Mouse (Mus musculus) kidney, embryonic 15.5 days (tissue): ENCODE data around the gene Hhipl2. TPM values are rescaled to one million over a fixed set of nuclear protein-coding genes. Genes with fewer than 3 reads are reported as not detected.
A peak's percentile ranks its signal among the peaks of the same experiment; 100 is the strongest.

Experiments used
- ATAC-seq: fragments of 200-750 bp; cut with Nextera tagmentation; replicated peaks from 2 replicates; pipeline ENCODE4 v1.8.0; 2017; ENCODE audit warnings: moderate TSS enrichment; ENCODE audit not compliant: low FRiP score
- H3K27ac ChIP-seq: fragments of 300-500 bp; sonication (generic); 2 replicates; pipeline ENCODE4 v1.5.1; 2015; ENCODE audit warnings: mild to moderate bottlenecking, inconsistent platforms
- H3K27me3 ChIP-seq: fragments of 300-500 bp; sonication (generic); 2 replicates; pipeline ENCODE4 v1.6.1; 2015; ENCODE audit warnings: inconsistent platforms
- H3K36me3 ChIP-seq: fragments of 300-500 bp; sonication (generic); 2 replicates; pipeline ENCODE4 v1.6.1; 2015; ENCODE audit warnings: inconsistent platforms
- H3K4me1 ChIP-seq: fragments of 300-500 bp; sonication (generic); 2 replicates; pipeline ENCODE4 v1.6.1; 2015; ENCODE audit warnings: inconsistent platforms
- H3K4me2 ChIP-seq: fragments of 300-500 bp; sonication (generic); 2 replicates; pipeline ENCODE4 v1.6.1; 2015; ENCODE audit warnings: moderate library complexity, mild to moderate bottlenecking, inconsistent platforms
- H3K4me3 ChIP-seq: fragments of 300-500 bp; sonication (generic); replicated peaks from 2 replicates; pipeline ENCODE4 v1.5.1; 2015; ENCODE audit warnings: mild to moderate bottlenecking, inconsistent platforms
- H3K9ac ChIP-seq: fragments of 300-500 bp; sonication (generic); 2 replicates; pipeline ENCODE4 v1.6.1; 2015; ENCODE audit warnings: mild to moderate bottlenecking, inconsistent platforms
- H3K9me3 ChIP-seq: fragments of 300-500 bp; sonication (generic); replicated peaks from 2 replicates; pipeline ENCODE4 v1.6.1; 2016; ENCODE audit warnings: inconsistent platforms
- WGBS: fragments of 180-500 bp; shearing (Covaris S2); methylation state at CpG from one replicate; pipeline ENCODE4 v1.1.7; 2015; ENCODE audit warnings: mixed read lengths; 5-methylcytosine and 5-hydroxymethylcytosine counted together
- polyA plus RNA-seq: library from polyadenylated mRNA; unstranded; fragments of >200 nt; fragmentation: Nextera tagmentation; extraction: Ambion mirVana; gene quantifications from 2 replicates; pipeline ENCODE4 v1.2.1, GENCODE M21; 2015

Hhipl2 gene
- polyA plus RNA-seq, 1 experiment from 2014 or later: 0.64 TPM

DNA sequence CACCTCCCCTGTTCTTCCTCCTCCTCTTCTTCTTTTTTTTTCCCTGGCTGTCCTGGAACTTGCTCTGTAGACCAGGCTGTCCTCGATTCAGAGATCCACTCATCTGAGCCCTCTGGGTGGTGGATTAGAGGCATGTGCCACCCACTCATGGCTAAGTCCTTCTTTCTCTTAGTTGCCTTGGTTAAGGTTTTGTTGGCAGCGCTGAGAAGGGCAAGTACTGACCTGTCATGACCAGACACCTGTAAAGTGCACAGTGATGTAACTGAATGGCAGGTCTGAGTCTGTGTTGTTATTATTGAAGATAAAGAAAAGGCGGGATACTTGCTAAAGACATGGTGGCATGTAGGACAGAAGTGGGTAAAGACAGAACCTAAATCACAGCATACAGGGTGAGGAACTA, 14.6 kb upstream of the Hhipl2 start:
- Histone ChIP-seq H3K36me3 (peaks cover 74% of the 10 kb centered on the region), H3K27ac (no peak overlapping the region), H3K9ac (no peak overlapping the region), H3K4me3 (no peak overlapping the region), H3K27me3 (no peaks in the 10 kb centered on the region), H3K4me2 (no peak overlapping the region), H3K9me3 (no peaks in the 10 kb centered on the region), H3K4me1 (no peaks in the 10 kb centered on the region)
- no peak for ATAC-seq
- WGBS: 87% methylated on average over 3 of the region's 3 CpGs

DNA sequence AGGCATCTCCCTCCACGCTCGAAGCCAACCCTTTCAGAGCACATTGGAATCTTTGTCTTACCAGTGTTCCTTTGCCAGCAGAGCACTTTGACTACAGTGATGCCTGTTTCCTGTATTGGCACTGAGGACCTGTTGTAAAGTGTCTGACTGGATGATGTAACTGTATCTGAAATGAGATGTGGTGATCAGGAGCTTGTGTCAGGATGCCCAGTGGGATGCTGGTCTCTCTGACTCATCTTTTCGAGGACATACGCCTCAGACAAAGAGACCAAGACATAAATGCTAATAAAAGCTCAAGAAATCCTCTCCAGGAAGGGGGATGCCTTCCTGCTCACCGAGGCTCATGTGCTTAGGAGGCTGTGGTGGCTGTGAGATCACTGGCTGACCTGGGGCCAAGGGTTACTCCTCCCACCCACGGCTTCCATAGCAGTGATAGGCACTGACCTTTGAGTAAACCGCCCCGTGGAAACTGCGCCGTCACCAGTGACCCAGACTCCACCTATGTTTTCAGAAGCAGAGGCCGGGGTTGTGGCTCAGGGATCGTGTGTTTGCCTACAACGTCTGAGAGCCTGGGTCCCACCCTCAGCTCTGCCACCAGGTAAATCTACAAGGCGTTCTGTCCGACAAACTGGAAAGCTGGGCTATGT, 3.8 kb upstream of the Hhipl2 start:
- peaks cover 34% of the 10 kb centered on the region for H3K36me3 ChIP-seq
- H3K27ac ChIP-seq: no peak overlapping the region
- H3K9me3 ChIP-seq: no peaks in the 10 kb centered on the region
- WGBS: 83% methylated on average over 15 of the region's 15 CpGs
- ATAC-seq: no peak
- H3K4me2 ChIP-seq: no peak overlapping the region
- no peak overlapping the region for H3K9ac ChIP-seq
- H3K4me3 ChIP-seq: no peak overlapping the region
- H3K4me1 ChIP-seq: 0 out of 2 replicates have a peak, but pooled peaks cover 7% of the 10 kb centered on the region
- H3K27me3 ChIP-seq: no peaks in the 10 kb centered on the region

DNA sequence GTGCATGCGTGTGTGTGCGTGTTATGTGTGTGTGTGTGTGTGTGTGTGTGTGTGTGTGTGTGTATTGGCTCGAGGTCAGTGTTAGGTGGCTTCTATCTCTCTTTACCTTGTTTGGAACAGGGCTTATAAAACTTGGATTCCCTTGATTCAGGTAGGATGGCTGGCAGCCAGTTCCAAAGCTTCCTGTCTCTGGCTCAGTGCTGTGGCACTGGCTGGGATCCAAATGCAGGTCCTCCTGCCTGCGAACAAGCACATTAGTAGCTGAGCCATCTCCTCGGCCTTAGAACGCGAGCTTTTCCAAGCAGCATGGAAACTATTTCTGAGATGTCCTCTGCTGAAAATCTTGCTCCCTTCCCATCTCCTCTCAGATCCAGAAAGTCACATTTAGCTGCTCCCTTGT, 1.7 kb downstream of the Hhipl2 start:
- H3K4me2 ChIP-seq: no peak overlapping the region
- WGBS: 90% methylated on average over 7 of the region's 7 CpGs
- H3K27me3 ChIP-seq: no peaks in the 10 kb centered on the region
- no peak overlapping the region for H3K4me3 ChIP-seq
- no peaks in the 10 kb centered on the region for H3K9me3 ChIP-seq
- no peak overlapping the region for H3K27ac ChIP-seq
- no peak overlapping the region for H3K9ac ChIP-seq
- H3K4me1 ChIP-seq: 0 out of 2 replicates have a peak, but pooled peaks cover 7% of the 10 kb centered on the region
- no peaks in the 10 kb centered on the region for H3K36me3 ChIP-seq
- no peak for ATAC-seq

DNA sequence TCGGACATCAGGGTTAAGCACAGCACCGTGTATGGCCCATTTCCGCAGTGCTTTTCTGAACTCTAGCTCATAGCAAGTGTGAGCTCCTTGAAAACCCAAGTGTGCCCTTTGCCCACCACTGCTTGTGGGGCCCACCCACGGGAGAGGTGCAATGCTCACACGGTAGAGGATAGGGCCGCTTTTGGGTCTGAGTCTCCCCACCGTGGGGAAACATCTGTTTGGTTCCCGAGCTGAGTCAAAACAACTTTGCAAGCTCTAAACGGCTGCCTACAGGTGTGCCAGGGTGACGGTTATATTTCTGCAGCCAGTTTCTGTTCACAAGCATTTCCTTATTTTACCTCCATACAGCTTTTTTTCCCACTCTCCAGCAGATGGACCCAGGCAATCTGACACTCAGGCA, 2.3 kb downstream of the Hhipl2 start:
- ATAC-seq: no peak
- H3K4me3 ChIP-seq: no peak overlapping the region
- no peak overlapping the region for H3K9ac ChIP-seq
- WGBS: 86% methylated on average over 10 of the region's 10 CpGs
- H3K36me3 ChIP-seq: no peaks in the 10 kb centered on the region
- H3K4me2 ChIP-seq: no peak overlapping the region
- H3K27me3 ChIP-seq: no peaks in the 10 kb centered on the region
- no peak overlapping the region for H3K27ac ChIP-seq
- H3K4me1 ChIP-seq: 0 out of 2 replicates have a peak, but pooled peaks cover 7% of the 10 kb centered on the region
- no peaks in the 10 kb centered on the region for H3K9me3 ChIP-seq

DNA sequence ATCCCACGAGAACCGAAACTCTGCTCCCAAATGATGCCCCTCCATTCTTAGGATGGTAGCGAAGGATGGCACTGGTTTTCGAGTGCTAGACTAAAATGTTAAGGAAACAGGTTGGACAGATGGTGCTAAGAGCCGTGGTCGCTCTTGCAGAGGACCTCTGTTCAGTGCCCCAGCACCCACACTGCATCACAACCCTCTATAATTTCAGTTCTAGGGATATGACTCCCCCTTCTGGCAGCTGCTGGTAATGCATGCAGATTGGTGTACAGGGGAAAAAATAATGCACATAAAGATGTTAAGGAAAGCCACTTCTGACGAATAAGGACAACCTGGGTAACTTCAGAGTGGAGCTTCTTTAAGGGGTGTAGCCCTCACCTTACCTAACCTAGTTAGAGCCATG, 6.1 kb downstream of the Hhipl2 start:
- ATAC-seq: no peak
- 95% methylated on average over 7 of the region's 7 CpGs for WGBS

DNA sequence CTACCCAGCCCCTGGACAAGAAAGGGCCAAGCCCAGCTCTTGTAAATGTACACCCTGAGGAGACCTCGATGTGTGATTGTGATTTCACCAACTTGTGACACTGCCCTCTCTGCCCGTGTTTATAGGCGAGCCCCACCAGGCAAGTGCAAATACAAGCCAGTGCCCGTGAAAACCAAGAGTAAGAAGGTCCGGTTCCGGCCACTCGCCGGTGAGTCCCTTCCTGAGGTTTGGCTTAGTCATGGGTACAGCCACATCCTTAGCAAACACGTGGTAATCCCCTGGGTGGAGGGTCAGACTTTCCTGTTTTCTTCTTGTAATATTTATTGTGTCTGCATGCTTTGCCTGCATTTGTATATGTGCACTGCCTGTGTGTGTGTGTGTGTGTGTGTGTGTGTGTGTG, 16.9 kb downstream of the Hhipl2 start:
- 86% methylated on average over 9 of the region's 9 CpGs for WGBS
- Histone ChIP-seq H3K4me1 (peaks cover 18% of the 10 kb centered on the region), H3K27me3 (no peaks in the 10 kb centered on the region), H3K36me3 (no peaks in the 10 kb centered on the region), H3K27ac (no peak overlapping the region), H3K9me3 (no peaks in the 10 kb centered on the region), H3K9ac (no peak overlapping the region), H3K4me3 (no peak overlapping the region), H3K4me2 (no peak overlapping the region)
- no peak for ATAC-seq

More for the DNA sequence above, 6.1 kb downstream of the Hhipl2 start:
- Histone ChIP-seq H3K9me3 (no peaks in the 10 kb centered on the region), H3K27ac (no peak overlapping the region), H3K4me3 (no peak overlapping the region), H3K36me3 (no peaks in the 10 kb centered on the region), H3K9ac (no peak overlapping the region), H3K27me3 (no peaks in the 10 kb centered on the region), H3K4me2 (no peak overlapping the region), H3K4me1 (no peaks in the 10 kb centered on the region)

DNA sequence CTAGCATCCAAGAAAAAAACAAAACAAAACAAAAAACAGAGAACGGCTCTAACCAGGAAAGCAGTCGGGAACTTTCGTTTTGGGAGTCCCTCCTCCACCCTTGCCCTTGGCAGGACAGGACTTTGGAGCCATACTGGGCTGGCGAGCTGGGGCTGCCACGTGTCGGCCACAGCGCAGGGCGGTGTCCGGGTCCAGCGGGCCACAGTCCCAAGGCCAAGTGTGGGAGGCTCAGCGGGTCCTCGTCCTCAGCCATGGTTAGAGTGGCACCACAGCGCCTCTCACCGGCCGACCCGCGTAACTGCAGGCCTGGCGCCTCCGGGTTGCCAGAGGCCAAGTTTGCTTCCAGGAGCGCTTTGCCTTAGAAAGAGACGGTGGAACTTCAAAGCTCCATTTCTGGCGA, 21.0 kb downstream of the Hhipl2 start:
- H3K27me3 ChIP-seq: no peaks in the 10 kb centered on the region
- no peaks in the 10 kb centered on the region for H3K9me3 ChIP-seq
- ATAC-seq: no peak; the same call in 1 of the 2 replicates
- 25% methylated on average over 22 of the region's 22 CpGs for WGBS
- H3K9ac ChIP-seq: peak overlapping the region; percentile 29; the same call in 1 of the 2 replicates
- H3K4me3 ChIP-seq: peak overlapping the region; percentile 36
- no peaks in the 10 kb centered on the region for H3K36me3 ChIP-seq
- H3K4me1 ChIP-seq: peaks cover 21% of the 10 kb centered on the region
- H3K4me2 ChIP-seq: peak overlapping the region; percentile 59
- no peak overlapping the region; the same call in 1 of the 2 replicates for H3K27ac ChIP-seq

DNA sequence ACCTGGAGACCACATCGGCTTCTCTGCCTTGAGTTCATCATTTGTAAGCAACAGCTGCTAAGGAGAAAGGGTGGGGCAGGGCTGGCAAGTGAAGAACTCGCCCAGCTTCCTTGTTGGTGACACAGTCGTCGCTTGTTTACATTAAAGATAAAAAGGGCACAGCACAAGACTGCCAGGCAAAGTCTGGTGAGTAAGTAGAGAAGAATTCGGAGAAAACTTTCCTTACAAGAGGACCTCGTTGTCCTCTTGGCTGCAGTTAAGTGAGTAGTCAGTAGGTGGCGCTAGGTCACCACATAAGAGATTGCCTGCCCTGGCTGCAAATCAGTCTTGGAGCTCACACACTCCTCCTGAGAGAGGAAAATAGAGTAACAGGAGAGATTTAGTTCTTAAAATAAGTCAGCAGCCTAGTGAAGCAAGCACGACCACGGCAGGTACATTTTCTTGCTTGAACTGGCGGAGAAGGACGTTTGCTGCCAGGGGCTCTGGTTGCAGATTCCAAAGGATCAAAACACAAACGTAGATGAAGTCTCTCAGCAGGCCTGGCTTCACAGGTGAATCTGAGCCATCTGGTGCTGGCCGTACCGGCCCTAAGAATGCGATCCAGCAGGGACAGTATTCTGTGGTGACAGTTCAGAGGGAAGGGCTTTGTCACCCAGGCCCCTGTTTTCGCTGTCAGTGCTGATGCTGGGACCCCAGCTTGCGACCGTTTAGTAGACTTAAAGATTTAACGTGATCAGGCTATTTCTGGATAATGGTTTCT, 24.2 kb downstream of the Hhipl2 start:
- H3K4me1 ChIP-seq: peaks cover 21% of the 10 kb centered on the region
- H3K27me3 ChIP-seq: no peaks in the 10 kb centered on the region
- H3K9me3 ChIP-seq: no peaks in the 10 kb centered on the region
- no peak; the same call in 1 of the 2 replicates for ATAC-seq
- no peak overlapping the region for H3K4me3 ChIP-seq
- H3K9ac ChIP-seq: no peak overlapping the region
- 23% methylated on average over 19 of the region's 19 CpGs for WGBS
- H3K36me3 ChIP-seq: no peaks in the 10 kb centered on the region
- H3K4me2 ChIP-seq: no peak overlapping the region; the same call in 1 of the 2 replicates
- H3K27ac ChIP-seq: no peak overlapping the region

DNA sequence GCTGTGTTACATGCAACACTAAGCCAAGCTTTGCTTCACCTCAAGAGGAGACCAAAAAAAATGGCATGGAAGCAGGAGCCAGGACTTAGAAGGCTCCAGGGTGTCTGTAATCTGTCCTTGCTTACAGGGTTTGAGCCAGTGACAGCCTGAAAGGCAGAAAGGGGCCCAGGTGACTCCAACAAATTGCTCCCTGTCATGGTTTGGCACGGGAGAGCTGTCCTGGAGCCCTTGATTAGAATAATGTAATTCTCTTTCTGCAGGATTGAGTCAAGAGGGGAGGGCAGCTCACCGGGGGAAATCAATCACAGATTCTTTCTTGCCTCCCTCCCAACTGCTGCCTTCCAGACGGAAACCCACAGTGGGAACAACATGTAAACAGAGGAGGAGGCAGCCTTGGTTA, 35.1 kb downstream of the Hhipl2 start:
- H3K4me3 ChIP-seq: no peak overlapping the region
- no peaks in the 10 kb centered on the region for H3K9me3 ChIP-seq
- no peak overlapping the region for H3K9ac ChIP-seq
- H3K27me3 ChIP-seq: no peaks in the 10 kb centered on the region
- no peaks in the 10 kb centered on the region for H3K4me1 ChIP-seq
- H3K4me2 ChIP-seq: no peak overlapping the region
- WGBS: 38% methylated on average over 3 of the region's 3 CpGs
- no peak overlapping the region for H3K27ac ChIP-seq
- H3K36me3 ChIP-seq: no peaks in the 10 kb centered on the region
- no peak for ATAC-seq

Other genes starting within 250 kb of the Hhipl2 start
- gene Disp1, start 196.7 kb upstream of the Hhipl2 start, polyA plus RNA-seq: 14.0 and 15.3 TPM in 2 replicates
- 45.5 and 50.8 TPM in 2 replicates for gene Aida, start 121.6 kb upstream of the Hhipl2 start, polyA plus RNA-seq
- gene Brox, start 120.9 kb upstream of the Hhipl2 start, polyA plus RNA-seq: 44.7 and 46.8 TPM in 2 replicates
- gene Mia3, start 48.7 kb upstream of the Hhipl2 start, polyA plus RNA-seq: 99.3 and 101 TPM in 2 replicates
- 21.2 and 21.3 TPM in 2 replicates for gene Taf1a, start 29.2 kb upstream of the Hhipl2 start, polyA plus RNA-seq